Mouse (Mus musculus) urinary bladder, postnatal 4 days (tissue): Measurements from ENCODE around the gene Bend5.

ENCODE experiments used
- DNase-seq, 2 experiments: peaks; one replicate each; pipeline ENCODE4 v3.0.0; 2021 to 2022; ENCODE audit warnings: low spot score in 2 of 2

Gene Bend5

GRCm38 (mm10) chr4:111414818-111415488 lies at the start of gene Bend5:
Gene Bend5, plus strand, starts transcription at chr4:111415006.
- DNase-seq = peak; percentile 75 to 79

- no peak for DNase-seq
These were observed 47.0 kb upstream of the Bend5 start for GRCm38 (mm10) chr4:111367771-111368170.

GRCm38 (mm10) chr4:111377159-111377558 lies 37.6 kb upstream of the Bend5 start:
- DNase-seq = no peak

GRCm38 (mm10) chr4:111378071-111378470 lies 36.7 kb upstream of the Bend5 start:
- no peak for DNase-seq

GRCm38 (mm10) chr4:111383101-111383500 lies 31.7 kb upstream of the Bend5 start:
- DNase-seq = no peak

- no peak for DNase-seq
These were observed 24.1 kb upstream of the Bend5 start for GRCm38 (mm10) chr4:111390736-111391135.

GRCm38 (mm10) chr4:111399784-111400183 lies 15.0 kb upstream of the Bend5 start:
- DNase-seq = no peak

- no peak for DNase-seq
These were observed 14.1 kb upstream of the Bend5 start for GRCm38 (mm10) chr4:111400676-111401075.

GRCm38 (mm10) chr4:111403243-111403642 lies 11.6 kb upstream of the Bend5 start:
- no peak for DNase-seq

GRCm38 (mm10) chr4:111410731-111411130 lies 4.1 kb upstream of the Bend5 start:
- no peak for DNase-seq

GRCm38 (mm10) chr4:111414399-111414798 lies 407 bp upstream of the Bend5 start:
- no peak for DNase-seq

GRCm38 (mm10) chr4:111416126-111416525 lies 1.3 kb downstream of the Bend5 start:
- no peak for DNase-seq

- no peak for DNase-seq
These were observed 1.7 kb downstream of the Bend5 start for GRCm38 (mm10) chr4:111416551-111416950.

- DNase-seq = no peak
These were observed 2.9 kb downstream of the Bend5 start for GRCm38 (mm10) chr4:111417716-111418115.

- DNase-seq = no peak
These were observed 4.7 kb downstream of the Bend5 start for GRCm38 (mm10) chr4:111419476-111419875.

GRCm38 (mm10) chr4:111420031-111420430 lies 5.2 kb downstream of the Bend5 start:
- no peak for DNase-seq

- DNase-seq = no peak
These were observed 6.1 kb downstream of the Bend5 start for GRCm38 (mm10) chr4:111420955-111421354.

GRCm38 (mm10) chr4:111421785-111422184 lies 7.0 kb downstream of the Bend5 start:
- DNase-seq = no peak

- no peak for DNase-seq
These were observed 9.7 kb downstream of the Bend5 start for GRCm38 (mm10) chr4:111424371-111424950.

GRCm38 (mm10) chr4:111425170-111425569 lies 10.4 kb downstream of the Bend5 start:
- DNase-seq = no peak

- DNase-seq = no peak
These were observed 16.4 kb downstream of the Bend5 start for GRCm38 (mm10) chr4:111431186-111431585.

GRCm38 (mm10) chr4:111432013-111432412 lies 17.2 kb downstream of the Bend5 start:
- no peak for DNase-seq

- DNase-seq = no peak
These were observed 17.6 kb downstream of the Bend5 start for GRCm38 (mm10) chr4:111432417-111432816.

GRCm38 (mm10) chr4:111441709-111442108 lies 26.9 kb downstream of the Bend5 start:
- no peak for DNase-seq
